Mouse (Mus musculus) 3T3-L1 (cell line): ENCODE results near the gene Dpf3.

Experiments
- DNase-seq: peaks from one replicate; pipeline ENCODE4 v3.0.0-alpha.2; 2015; ENCODE audit warnings: low read depth, low spot score

Dpf3 gene

DNA sequence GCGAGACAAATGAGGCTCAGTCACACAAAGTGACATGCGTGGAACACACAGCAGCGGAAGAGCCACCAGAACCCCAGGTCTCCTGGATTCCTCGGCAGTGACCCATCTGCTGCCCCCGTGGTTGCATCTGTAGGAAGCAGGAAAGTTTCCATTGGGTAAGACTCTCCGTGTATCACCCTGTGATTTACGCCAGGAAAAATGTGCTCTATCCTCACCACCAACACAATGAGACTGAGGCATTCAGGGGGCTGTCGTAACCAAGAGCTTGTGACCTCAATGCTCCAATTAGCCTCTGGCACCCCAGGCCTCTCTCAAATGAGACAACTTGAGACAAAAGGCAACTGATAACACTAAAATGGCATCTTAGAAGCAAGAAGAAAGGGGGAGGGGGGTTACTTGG is 192.5 kb downstream of the Dpf3 start:
- DNase-seq: no peak

DNA sequence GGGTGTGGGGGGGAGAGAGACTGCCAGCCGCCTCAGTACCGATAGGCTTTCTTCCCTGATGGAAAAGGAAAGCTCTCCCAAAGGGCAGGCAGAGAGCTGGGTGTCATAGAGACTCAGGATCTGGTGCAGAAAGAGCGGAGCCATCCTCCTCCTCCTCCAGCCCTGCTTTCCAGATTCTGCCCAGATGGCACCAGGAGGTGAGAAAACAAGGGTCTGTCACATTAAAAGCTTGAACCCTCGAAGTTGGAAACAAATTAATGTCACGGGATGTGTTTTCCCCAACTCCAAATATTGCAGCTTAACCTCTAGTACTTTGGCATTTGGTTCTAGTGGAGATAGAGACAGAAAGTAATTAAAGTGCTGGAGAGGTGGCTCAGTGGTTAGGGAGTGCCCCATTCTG is 195.6 kb downstream of the Dpf3 start:
- DNase-seq: no peak

DNA sequence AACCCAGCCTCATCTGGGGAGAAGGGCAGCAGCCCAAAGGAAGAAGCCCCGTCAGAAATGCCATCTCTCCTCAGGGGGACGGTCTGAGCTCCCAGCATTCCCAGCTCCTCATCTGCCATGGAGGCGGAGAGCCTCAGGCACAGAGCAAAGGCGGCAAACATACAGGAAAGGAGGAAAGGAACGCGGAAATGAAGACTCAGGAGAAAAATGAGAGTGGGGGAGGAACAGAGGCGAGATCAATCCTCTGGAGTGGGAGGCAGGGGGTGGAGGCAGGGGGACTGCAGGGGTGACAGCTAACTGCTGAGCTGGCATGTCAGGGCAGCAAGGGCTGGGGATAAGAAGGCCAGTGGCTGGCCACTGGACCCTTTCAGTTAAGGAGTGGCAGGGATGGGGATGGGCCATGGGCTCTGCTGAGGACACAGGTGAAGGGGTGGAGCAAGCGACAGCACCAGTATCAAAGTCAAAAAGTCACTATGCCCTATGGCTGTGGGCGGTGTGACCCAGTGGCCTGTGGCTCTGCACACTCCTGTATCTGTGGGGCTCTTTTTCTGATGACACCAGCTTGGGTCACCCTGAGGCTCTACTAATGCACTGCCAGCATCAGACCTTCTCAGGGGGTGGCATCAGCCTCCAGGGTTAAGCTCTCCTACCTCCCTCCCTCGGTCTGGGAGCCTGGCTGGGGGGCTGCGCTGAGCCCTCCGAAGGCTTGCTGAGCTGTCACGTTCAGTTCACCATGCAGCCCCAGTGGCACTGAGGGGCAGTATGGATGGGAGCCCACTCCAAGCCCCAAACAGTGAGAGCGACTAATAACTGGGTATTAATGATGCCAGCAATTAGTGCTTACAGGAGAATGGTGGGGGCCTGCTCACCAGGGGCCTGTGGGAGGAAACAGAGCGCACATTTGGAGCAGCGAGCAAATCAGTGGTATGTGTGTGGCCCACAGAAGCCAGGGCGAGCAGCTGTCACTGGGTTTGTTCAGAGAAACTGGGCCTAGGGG is 200.7 kb downstream of the Dpf3 start:
- DNase-seq: no peak

DNA sequence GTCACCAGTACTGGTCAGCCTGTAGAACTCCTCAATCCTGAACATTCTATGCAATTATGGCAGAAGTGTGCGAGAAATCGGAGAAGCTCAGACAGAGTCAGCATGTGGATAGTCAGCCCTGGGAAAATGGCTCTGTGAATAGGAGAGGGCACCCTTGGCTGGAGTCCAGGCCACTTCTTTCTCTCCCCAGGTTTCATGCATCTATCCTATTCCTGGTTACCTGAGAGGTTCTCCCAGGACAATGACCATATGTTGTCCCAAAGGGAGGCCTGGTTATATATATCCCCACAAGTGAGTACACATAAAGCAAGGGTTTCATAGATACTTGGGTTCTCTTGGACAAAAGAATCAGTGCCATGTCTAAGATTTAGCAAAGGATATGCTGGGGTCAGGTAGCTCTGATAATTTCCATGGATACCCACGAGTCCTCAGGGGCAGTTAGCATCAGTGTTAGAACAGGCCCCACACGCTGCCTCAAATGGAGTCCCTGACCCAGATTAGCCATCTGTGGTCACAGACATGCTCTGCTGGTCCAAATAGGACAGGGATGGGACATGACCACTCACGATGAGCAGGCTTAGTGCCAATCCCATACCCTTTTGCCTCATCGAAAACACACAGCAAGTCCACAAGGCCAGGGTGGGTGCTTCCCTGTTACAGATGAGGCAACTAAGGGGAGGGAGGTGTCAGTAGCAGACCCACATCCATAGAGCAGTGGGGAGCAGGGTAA is 203.8 kb downstream of the Dpf3 start:
- no peak for DNase-seq

DNA sequence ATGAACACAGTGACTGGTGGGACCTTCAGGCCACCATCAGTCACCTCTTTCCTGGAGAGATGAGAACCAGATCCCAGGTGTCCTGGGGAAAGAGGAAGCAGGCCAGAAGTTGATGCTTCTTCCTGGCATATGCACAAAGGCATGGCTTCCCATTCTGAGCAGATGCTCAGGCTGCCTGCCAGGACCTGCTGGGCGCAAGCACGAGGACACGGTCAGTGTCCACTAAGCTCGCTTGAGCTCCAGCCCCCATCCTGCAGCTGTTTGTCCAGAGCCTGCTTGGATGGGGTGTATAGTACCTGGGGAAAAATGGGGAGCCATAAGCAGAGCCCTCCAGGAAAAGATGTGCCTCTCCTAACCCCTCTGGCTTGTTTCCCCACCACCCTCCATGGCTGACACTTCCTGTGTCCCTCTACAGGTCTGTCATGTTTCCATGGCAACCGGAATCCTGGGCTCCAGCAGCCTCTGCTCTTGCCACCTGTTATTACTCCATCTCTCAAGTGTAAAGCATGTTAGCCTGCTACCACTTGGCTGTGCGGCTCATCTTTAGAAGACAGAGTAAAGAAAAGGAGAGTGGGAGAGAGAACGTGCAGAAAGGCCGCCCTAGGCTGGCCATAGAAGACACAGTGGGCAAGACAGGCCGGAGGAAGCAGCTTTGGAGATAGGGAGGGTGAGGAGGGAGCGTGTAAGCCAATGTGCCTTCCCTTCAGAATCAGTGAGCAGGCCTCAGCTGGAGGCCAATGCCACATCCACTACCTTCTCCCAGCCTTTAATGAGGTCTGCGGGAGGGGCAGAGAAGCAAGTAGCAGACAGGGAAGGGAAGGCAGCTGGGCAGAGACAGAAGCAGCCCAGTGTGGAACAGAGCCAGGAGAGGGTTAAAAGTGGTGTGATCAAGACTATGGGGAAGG is 209.7 kb downstream of the Dpf3 start:
- no peak for DNase-seq

DNA sequence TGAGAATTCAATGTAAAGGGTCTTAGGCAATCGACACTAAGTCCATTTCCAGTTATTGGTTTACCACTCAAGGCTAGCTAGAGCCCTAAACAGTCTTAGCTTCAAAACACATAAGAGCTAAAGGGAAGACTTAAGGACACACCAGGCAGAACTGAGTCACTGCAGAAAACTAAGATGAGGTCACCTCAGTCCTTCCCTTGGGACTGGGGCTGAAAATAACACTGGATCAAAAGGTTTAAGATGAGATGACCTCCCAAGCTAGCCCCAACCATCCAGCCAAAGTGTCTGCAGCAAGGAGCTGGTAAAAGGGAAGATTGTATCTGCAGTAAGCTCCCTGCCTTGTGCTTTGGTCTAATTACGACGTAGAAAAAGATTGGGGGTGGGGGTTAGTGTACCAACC is 216.3 kb downstream of the Dpf3 start:
- no peak for DNase-seq

DNA sequence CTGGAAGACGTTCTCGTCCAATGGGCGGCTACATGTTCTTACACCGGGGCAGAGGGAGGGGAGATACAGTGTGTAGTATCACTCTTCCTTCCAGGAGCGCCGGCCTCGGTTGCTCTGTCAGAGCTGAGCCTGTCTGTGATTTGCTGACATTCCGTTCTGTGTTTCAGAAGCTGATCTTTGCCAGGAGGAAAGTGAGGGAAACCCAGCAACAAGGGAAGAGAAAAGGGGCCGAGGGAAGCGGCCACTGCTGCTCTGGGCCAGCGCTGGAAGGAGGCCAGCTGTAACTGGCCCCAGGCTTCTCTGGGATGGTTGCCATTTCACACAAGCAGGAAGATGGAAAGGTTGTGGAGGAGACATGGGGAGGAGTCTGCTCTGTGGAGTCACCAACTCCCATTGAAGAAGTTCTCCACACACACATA is 219.0 kb downstream of the Dpf3 start:
- DNase-seq: peak; percentile 75

DNA sequence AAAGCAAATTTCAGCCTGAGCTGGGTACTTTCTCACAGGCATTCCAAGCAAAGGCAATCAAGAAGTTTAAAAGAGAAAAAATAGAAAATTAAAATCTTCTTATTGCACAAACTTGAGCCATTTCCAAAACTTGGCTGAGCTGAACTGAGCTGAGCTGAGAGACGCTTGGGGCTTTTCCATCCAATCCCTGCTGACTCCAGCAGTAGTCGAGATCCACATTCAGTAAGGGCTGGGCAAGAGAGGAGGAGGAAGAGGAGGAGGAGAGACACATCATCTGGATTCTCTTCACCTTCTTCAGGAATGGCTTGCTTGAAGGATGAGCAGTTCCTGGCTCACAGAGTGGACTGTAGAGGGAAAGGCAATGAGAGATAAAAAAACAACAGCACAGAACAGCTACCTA is 227.0 kb downstream of the Dpf3 start:
- DNase-seq: no peak

DNA sequence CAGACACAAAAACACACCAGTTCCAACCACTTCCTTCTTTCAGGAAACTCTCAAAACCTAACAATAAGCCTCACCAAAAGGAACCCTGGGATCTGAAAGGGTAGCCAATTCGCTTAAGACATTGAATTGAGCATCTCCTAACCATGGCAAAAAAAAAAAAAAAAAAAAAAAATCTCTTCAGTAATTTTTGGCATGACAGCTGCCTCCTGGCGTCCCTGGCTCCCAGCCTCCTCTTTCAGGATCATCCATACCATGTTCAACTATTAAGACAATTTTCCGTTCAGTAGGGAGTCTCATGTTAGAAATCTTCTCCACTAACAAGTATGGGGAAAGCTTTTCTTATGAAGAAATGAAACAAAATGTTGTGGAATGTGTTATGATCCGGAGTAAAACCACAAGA is 233.1 kb downstream of the Dpf3 start:
- DNase-seq: no peak

DNA sequence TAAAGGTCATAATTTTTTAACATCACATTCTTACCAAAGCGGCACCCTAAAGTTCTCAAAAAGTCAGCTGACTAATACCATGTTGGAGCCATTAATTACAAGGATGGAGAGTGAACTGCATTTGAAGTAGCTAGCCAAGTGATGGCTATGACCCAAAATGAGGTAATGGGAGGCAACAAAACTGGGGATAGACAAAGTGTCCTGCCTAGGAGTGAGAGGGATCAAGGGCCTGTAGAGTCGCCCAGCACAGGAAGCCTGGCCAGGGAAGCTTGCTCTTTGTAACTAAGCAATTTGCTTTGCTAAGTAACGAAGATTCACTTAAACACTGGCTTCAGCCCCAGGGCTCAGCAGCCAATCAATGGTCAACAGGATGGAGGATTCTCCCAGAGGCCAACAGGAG is 238.4 kb downstream of the Dpf3 start:
- no peak for DNase-seq

DNA sequence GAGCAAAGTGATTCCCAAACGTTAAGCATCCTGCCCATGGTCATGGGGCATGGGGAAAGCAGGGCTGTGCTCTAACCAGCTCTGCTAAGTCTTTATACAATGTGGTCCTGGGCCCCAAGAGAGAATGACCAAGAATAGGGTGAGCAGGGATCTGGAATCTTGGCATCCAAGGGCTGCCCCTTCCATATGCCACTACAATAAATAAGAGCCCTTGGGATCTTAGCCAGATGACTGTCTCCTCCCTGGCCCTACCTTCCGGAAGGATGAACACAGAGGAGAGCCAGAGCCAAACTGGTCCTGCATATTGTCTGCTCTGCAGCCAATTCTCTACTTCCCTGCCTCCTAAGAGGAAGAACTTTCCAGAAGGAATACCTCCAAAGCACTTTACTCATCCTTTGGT is 238.9 kb downstream of the Dpf3 start:
- no peak for DNase-seq

DNA sequence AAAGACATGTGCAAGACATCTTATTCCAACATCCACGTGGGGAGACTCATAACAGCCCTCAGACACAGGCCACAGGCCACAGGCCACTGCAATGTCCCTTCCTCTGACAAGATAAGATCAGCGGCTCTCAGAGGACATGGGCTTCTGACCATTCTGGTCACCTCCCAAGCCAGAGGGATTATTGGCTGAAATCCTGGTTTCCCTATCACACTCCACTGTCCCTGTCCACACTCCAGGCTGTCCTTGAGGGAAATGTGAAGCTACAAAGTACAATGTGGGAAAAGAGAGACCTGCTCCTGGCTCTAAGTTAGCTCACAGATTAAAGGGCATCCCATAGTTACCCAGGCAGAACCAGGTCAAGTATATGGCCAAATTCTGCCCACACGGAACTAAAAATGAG is 239.8 kb downstream of the Dpf3 start:
- DNase-seq: no peak

DNA sequence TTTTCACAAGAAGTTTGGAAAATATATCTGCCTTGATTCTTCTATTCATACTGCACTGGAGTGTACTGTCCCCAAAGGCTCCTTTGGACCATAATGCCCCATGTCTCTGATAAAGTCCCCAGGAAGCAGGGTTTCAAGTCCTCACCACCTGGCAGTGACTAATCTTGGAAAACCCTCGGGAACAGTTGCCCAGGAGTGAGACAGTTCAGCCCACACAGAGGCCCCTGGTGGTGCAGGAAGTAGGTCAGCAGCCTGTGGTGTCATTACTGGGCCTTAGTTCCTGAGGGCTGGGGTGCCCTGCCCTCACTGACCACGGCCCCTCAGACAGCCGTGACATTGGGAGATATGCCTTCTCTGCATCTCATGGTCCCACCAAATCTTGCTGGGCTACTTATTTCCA is 246.5 kb downstream of the Dpf3 start:
- no peak for DNase-seq

DNA sequence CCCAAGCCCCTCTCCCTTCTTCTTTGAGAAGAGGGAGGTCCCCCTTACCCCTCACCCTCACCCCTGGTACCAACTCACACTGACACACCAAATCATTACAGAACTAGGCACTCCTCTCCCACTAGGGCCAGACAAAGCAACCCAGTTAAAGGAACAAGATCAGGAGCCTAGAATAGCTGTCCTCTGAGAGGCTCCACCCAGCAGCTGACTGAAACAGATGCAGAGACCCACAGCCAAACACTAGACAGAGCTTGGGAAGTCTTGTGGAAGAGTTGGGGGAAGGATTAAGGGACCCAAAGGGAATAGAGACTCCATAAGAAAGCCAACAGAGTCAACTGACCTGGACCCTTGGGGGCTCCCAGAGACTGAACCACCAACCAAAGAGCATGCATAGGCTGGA is 246.9 kb downstream of the Dpf3 start:
- no peak for DNase-seq

DNA sequence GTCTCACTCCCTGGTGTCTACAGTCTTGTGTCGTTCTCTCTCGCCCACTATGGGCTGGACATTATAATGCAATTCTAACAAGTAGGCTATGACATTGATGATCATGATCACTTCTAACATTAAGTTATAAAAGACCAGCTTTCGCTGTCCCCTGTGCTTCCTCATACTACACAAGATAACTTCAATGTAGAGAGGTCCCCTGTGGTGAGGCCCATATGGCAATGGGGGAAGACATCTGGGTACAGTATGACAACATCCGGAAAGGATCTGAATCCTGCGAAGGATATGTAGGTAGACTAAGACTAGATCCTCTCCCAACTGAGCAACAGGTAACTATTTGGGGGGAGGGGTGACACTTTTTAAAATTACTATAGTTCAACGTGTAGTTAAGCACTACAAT is 251.7 kb downstream of the Dpf3 start:
- no peak for DNase-seq

DNA sequence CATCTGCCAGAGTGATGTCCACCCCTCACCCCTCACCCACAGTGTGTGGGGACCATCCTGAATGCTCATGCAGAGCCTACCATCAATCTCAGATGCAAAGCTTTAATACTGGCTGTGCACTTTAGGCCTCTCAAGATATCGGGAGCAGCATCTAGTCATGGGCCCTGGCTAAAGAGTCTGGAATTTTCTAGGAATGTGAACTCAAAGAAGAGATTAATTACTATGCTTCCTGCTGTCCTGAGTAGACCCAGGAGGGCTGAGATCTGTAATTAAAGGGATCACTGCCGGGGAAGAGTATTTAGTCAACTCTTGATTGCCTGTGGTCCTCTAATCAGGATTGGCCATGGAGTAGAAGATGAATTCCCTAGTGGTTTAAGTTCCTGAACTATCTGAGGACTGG is 252.5 kb downstream of the Dpf3 start:
- no peak for DNase-seq

DNA sequence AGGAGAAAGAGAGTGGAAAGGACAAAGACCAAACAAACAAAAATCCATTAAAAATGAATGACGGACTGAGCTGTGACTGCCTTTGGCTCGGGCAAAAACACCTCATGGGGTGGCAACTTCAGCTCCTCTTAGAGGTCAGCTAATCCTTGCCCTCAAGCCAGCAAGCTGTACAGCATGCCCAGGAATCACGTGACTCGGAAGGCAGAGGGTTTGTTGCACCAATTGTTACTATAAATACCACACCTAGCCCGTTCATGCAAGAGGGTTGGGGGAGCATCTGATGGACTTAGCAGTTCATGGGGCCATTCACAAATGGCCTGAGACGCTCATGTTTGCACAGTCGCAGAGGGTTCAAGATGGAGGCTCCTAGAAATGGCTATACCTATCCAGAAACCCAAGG is 253.9 kb downstream of the Dpf3 start:
- no peak for DNase-seq

DNA sequence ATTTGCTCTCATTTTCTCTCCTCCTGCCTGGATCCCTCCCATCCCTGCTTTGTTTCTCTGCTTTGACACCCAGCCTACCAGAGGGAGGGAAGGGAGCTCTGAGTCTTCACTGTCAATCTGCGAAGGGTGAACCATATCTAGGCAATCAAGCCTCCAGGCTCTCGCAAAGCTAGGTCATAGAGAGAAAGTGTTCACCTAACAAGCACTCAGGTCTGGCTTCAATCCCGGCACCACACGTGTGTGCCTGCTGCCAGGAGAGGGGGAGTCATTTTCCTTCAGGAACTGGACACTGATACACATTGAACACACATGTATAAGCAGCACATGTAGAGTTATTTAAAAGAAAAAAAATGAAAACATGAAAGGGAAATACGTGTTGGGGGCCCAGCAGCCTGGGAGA is 254.6 kb downstream of the Dpf3 start:
- DNase-seq: no peak

DNA sequence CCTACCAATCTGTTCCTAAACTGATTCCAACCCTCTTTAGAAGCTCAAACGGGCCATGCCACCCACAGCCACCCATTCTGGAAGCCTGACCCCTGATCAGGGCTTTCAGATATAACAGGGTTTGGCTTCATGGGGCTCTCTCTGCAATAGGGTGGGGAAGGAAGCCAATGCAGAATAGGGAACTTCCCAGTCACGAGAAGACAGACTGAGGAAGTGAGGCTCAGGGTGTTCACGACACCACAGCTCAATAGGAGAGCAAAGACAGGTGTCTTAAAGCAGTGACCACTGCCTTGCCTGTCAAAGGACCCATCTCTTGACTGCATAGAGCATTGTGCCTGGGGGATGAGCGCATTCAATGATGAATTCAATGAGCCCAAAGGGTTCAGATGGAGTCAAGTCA is 256.3 kb downstream of the Dpf3 start:
- no peak for DNase-seq

DNA sequence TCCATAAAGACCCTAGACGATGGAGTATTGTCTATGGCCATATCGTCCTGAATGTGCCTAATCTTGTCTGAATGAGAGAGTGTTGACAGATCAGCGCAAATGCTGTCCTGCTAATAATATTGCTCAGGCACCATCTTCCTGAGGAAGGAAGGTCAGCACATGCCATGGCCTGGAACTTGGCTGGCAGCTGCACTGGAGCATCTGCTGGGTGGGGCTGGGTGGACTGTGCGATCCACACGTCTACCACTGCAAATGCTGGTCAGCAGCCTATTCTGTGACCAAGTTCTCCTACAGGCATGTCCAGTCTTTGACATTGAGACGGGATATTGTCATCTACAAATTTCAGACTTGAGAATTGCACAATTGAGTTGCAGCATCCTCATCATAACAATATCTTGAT is 257.8 kb downstream of the Dpf3 start:
- DNase-seq: no peak

DNA sequence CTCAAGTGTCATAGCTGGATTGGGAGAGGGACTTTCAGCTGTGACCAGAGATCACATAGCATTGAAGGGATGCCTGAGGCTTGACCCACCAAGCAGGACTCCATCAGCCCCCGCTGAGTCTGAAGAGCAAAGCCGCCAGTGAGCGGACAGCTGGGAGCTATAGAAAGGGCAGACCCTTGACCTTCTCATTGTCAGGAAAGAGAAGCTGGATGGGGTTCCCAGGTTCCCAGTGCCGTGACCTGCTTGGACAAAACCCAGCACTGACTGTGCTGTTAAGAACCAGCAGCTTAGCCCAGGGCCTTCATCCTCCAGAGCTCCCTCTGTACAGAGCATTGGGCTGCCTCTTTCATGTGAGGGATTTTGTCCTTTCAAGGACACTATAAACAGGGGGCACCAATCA is 260.5 kb downstream of the Dpf3 start:
- DNase-seq: no peak

DNA sequence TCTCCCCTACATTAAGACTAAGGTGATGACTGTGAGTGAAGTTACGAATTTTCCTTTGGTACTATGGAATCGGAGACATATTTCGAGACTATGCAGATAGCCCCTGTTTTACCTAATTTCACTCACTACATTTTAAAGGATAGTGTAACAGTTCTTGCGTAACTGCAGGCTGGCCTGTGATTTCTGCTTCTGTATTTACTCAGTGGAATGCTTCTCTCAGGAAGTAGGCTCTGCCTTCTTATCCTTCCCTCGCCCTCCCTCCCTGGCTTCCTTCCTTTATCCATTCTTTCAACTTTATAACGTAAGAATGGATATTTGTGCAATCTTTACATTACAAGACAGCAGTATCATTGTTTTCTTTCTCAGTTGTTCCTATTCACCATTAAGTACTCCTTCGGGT is 266.6 kb downstream of the Dpf3 start:
- no peak for DNase-seq
